ENCODE assay signal across 8 mouse cellular contexts in the genomic region with DNA sequence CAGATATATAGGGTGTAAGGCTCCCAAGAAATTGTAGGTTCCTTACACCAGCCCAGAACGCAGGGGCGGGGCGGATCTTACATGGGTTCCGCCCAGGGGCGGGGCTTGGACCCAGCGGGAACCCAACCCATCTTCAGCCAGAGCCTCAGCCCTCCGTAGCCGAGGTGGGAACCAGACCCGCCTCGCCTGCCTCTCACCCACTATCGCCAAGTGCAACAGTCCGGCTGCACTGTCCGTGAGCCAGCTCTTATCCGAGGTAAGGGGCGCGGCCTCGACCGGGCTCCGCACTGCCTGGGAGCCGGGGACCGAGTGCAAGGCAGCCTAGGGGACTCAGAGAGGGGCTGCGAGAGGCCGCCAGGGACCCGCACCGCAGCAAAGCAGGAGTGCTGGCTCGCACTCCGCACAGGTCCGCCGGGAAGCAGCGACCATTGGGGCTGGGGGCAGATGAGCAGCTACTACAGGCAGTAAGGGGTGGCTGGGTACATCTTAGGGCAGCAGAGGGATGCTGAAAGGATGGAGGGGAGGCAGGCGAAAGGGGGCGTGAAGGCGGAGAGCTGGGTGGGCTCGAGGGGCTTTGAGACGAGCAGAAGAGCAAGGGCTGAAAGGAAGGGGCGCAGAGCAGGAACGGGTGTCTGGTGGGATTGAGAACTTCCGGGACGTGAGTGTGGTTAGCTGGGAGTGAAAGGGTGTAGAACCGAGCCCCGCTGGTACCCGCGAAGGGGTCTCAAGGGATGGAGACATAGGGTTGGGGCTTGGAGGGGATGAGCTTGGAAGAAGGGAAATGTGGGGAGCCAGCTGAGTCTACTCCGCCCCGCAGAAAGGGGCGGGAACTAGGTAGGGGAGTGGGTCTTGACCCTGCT. TPM values are rescaled to one million over a fixed set of nuclear protein-coding genes. Genes with fewer than 3 reads are reported as not detected.
DNase-seq lines count a peak whose midpoint lies in the region; ATAC-seq lines count a peak whose summit lies in the region.

A gene (plus strand): TSS at position 101 of the 860 bp plus-strand sequence.

- no peak within 1 kb of the TSS for H3K27ac ChIP-seq in heart, embryonic 16.5 days (ENCODE audit: low read length)
- H3K27ac ChIP-seq in liver, embryonic 13.5 days = no peak within 1 kb of the TSS
- no peak within 1 kb of the TSS for H3K27ac ChIP-seq in stomach, embryonic 16.5 days (ENCODE audit: low read length)

- H3K9ac ChIP-seq in heart, embryonic 16.5 days (ENCODE audit: low read length) = peak within 1 kb of the TSS; percentile 65
- peak within 1 kb of the TSS; percentile 63 for H3K9ac ChIP-seq in liver, embryonic 13.5 days
- peak within 1 kb of the TSS; percentile 74 for H3K9ac ChIP-seq in stomach, embryonic 16.5 days (ENCODE audit: low read length)

- peak; percentile 47 for DNase-seq in c-Kit-negative CD71-positive TER-119-positive erythroid progenitor cells, embryonic 14.5 days (ENCODE audit: low read depth, low spot score)
- DNase-seq in kidney, postnatal 14 days = peak; percentile 56
- peak; percentile 71 for DNase-seq in liver, embryonic 13.5 days
- peak; percentile 10 to 22 for DNase-seq in natural killer cell, adult 2 months (ENCODE audit: low spot score in 2 of 2)

- WGBS in heart, embryonic 16.5 days = 1% methylated on average over 46 of the region's 46 CpGs
- WGBS in liver, embryonic 13.5 days (ENCODE audit: insufficient replicate concordance) = under 1% methylated on average over 46 of the region's 46 CpGs
- WGBS in stomach, embryonic 16.5 days = under 1% methylated on average over 46 of the region's 46 CpGs

- H3K4me1 ChIP-seq in erythroblast, embryonic 14.5 days (ENCODE audit: control insufficient read depth) = peaks cover 14% of the 10 kb centered on the region
- H3K4me1 ChIP-seq in heart, embryonic 16.5 days (ENCODE audit: control insufficient read depth, insufficient read depth, low read length) = peaks cover 6% of the 10 kb centered on the region; the same call in 1 of the 2 replicates
- H3K4me1 ChIP-seq in liver, embryonic 13.5 days (replicated peaks) = peaks cover 14% of the 10 kb centered on the region
- H3K4me1 ChIP-seq in stomach, embryonic 16.5 days (ENCODE audit: control insufficient read depth, insufficient read depth, low read length) = no peaks in the 10 kb centered on the region

- H3K4me3 ChIP-seq in erythroblast, embryonic 14.5 days (replicated peaks) = peak within 1 kb of the TSS; percentile 54
- H3K4me3 ChIP-seq in heart, embryonic 16.5 days (ENCODE audit: low read length) = peak within 1 kb of the TSS; percentile 55
- H3K4me3 ChIP-seq in liver, embryonic 13.5 days (replicated peaks) = peak within 1 kb of the TSS; percentile 57
- peak within 1 kb of the TSS; percentile 59 for H3K4me3 ChIP-seq in stomach, embryonic 16.5 days (replicated peaks; ENCODE audit: low read length)

- no peaks in the 10 kb centered on the region for H3K9me3 ChIP-seq in erythroblast, embryonic 14.5 days (ENCODE audit: control insufficient read depth, low read length)
- H3K9me3 ChIP-seq in heart, embryonic 16.5 days (replicated peaks; ENCODE audit: control insufficient read depth, low read length) = no peaks in the 10 kb centered on the region
- H3K9me3 ChIP-seq in liver, embryonic 13.5 days (replicated peaks) = no peaks in the 10 kb centered on the region
- H3K9me3 ChIP-seq in stomach, embryonic 16.5 days (replicated peaks; ENCODE audit: control insufficient read depth, low read length) = no peaks in the 10 kb centered on the region

- peak; percentile 64 for ATAC-seq in CD4-positive, CD25-positive, alpha-beta regulatory T cell, adult 4 months
- ATAC-seq in heart, embryonic 16.5 days (replicated peaks; ENCODE audit: extremely low read depth, insufficient read depth, low FRiP score) = peak; percentile 88
- ATAC-seq in liver, embryonic 13.5 days (ENCODE audit: low read depth) = peak; percentile 96
- ATAC-seq in stomach, embryonic 16.5 days (ENCODE audit: insufficient read depth, low FRiP score) = peak; percentile 92

- H3K27me3 ChIP-seq in erythroblast, embryonic 14.5 days (ENCODE audit: control insufficient read depth) = peaks cover 44% of the 10 kb centered on the region
- H3K27me3 ChIP-seq in heart, embryonic 16.5 days (ENCODE audit: control insufficient read depth, insufficient read depth, low read length) = no peaks in the 10 kb centered on the region
- H3K27me3 ChIP-seq in liver, embryonic 13.5 days = peaks cover 23% of the 10 kb centered on the region
- no peaks in the 10 kb centered on the region; the same call in 1 of the 2 replicates for H3K27me3 ChIP-seq in stomach, embryonic 16.5 days (ENCODE audit: control insufficient read depth, insufficient read depth, low read length)

- H3K4me2 ChIP-seq in heart, embryonic 16.5 days (ENCODE audit: low read depth, low read length) = peak within 1 kb of the TSS; percentile 84
- H3K4me2 ChIP-seq in liver, embryonic 13.5 days = peak within 1 kb of the TSS; percentile 88
- peak within 1 kb of the TSS; percentile 98 for H3K4me2 ChIP-seq in stomach, embryonic 16.5 days (ENCODE audit: low read depth, low read length)

- H3K36me3 ChIP-seq in erythroblast, embryonic 14.5 days (ENCODE audit: control insufficient read depth) = no peaks in the 10 kb centered on the region
- H3K36me3 ChIP-seq in heart, embryonic 16.5 days (ENCODE audit: control insufficient read depth, insufficient read depth) = no peaks in the 10 kb centered on the region
- no peaks in the 10 kb centered on the region for H3K36me3 ChIP-seq in liver, embryonic 13.5 days
- no peaks in the 10 kb centered on the region for H3K36me3 ChIP-seq in stomach, embryonic 16.5 days (ENCODE audit: control insufficient read depth, insufficient read depth, low read length)

RNA-seq across cellular contexts. Expression of the gene that starts here (rescaled TPM):
- not detected for polyA plus RNA-seq in CD4-positive, CD25-positive, alpha-beta regulatory T cell, adult 4 months (2017; shearing (Covaris generic))
- 0.19 TPM in 1 of 2 replicates, not detected in the other for polyA plus RNA-seq in erythroblast, embryonic 14.5 days (2012)
- 4.3 and 4.6 TPM in 2 replicates for polyA plus RNA-seq in heart, embryonic 16.5 days (2015; fragmentation: Nextera tagmentation; extraction: Ambion mirVana)
- 2.1 and 3.5 TPM in 2 replicates for polyA plus RNA-seq in liver, embryonic 13.5 days (2015; fragmentation: Nextera tagmentation; extraction: Ambion mirVana)
- polyA plus RNA-seq in stomach, embryonic 16.5 days (2015; fragmentation: Nextera tagmentation; extraction: Ambion mirVana) = 10.3 and 11.6 TPM in 2 replicates

Comparison
In these comparisons a context has a peak if more than half of its experiments do, and no peak if none do; other contexts are left out.
1. Peak in ATAC-seq in CD4-positive, CD25-positive, alpha-beta regulatory T cell, adult 4 months; RNA of the gene not detected or under 1 TPM.
2. DNase-seq: peak in every context shown above with its lines; median percentile 71 in liver, embryonic 13.5 days; 56 in kidney, postnatal 14 days; 47 in c-Kit-negative CD71-positive TER-119-positive erythroid progenitor cells, embryonic 14.5 days; 16 in natural killer cell, adult 2 months.